Mouse (Mus musculus) 3134 (cell line): ENCODE measurements around the gene Strc.
"Not testable (repeated sequence)": the region's sequence is repeated elsewhere in the genome, so short reads cannot be mapped to it uniquely, and the experiment has no call there.

Source experiments
- DNase-seq: peaks from one replicate; pipeline ENCODE4 v3.0.0-alpha.2; 2011; ENCODE audit warnings: low spot score; ENCODE audit not compliant: insufficient read length; ENCODE audit errors: extremely low read depth

Gene Strc

GRCm38 (mm10) chr2:121386961-121387575, at the start of gene Strc:
Gene Strc (minus strand): TSS chr2:121387168.
- DNase-seq: not testable (repeated sequence)

GRCm38 (mm10) chr2:121434854-121435253, 47.9 kb upstream of the Strc start:
- DNase-seq: no peak

GRCm38 (mm10) chr2:121425890-121426289, 38.9 kb upstream of the Strc start:
- DNase-seq: no peak

- DNase-seq: no peak
Measured at GRCm38 (mm10) chr2:121423166-121423565, 36.2 kb upstream of the Strc start.

GRCm38 (mm10) chr2:121418476-121418875, 31.5 kb upstream of the Strc start:
- no peak for DNase-seq

- DNase-seq: no peak
Measured at GRCm38 (mm10) chr2:121416356-121416755, 29.4 kb upstream of the Strc start.

GRCm38 (mm10) chr2:121415591-121415990, 28.6 kb upstream of the Strc start:
- no peak for DNase-seq

- no peak for DNase-seq
Measured at GRCm38 (mm10) chr2:121415103-121415502, 28.1 kb upstream of the Strc start.

GRCm38 (mm10) chr2:121414139-121414685, 27.2 kb upstream of the Strc start:
- DNase-seq: no peak

- DNase-seq: peak; percentile 98
Measured at GRCm38 (mm10) chr2:121413387-121414042, 26.5 kb upstream of the Strc start, which contains the start of the genes Pdia3 and Catsper2. Gene Pdia3 (plus strand): TSS chr2:121413775. Gene Catsper2 (minus strand): TSS chr2:121413792.

GRCm38 (mm10) chr2:121412843-121413386, 25.9 kb upstream of the Strc start:
- no peak for DNase-seq

GRCm38 (mm10) chr2:121408160-121408559, 21.2 kb upstream of the Strc start:
- peak; percentile 39 for DNase-seq

GRCm38 (mm10) chr2:121403296-121403695, 16.3 kb upstream of the Strc start:
- DNase-seq: no peak

GRCm38 (mm10) chr2:121396624-121397023, 9.7 kb upstream of the Strc start:
- no peak for DNase-seq

- DNase-seq: no peak
Measured at GRCm38 (mm10) chr2:121374766-121375165, 12.2 kb downstream of the Strc start.

GRCm38 (mm10) chr2:121372266-121372665, 14.7 kb downstream of the Strc start:
- no peak for DNase-seq

- DNase-seq: no peak
Measured at GRCm38 (mm10) chr2:121370921-121371320, 16.0 kb downstream of the Strc start.

- DNase-seq: no peak
Measured at GRCm38 (mm10) chr2:121368831-121369230, 18.1 kb downstream of the Strc start.

- no peak for DNase-seq
Measured at GRCm38 (mm10) chr2:121363656-121364055, 23.3 kb downstream of the Strc start.

GRCm38 (mm10) chr2:121359461-121359860, 27.5 kb downstream of the Strc start:
- no peak for DNase-seq

GRCm38 (mm10) chr2:121358381-121358780, 28.6 kb downstream of the Strc start:
- no peak for DNase-seq

GRCm38 (mm10) chr2:121357961-121358360, 29.0 kb downstream of the Strc start:
- DNase-seq: no peak
